Mouse (Mus musculus): ENCODE results near the gene Galnt10.

GRCm38 (mm10) chr11:57645847-57646246 is 605 bp downstream of the Galnt10 start:
- no peak for TF ChIP-seq CTCF (conservative IDR thresholded peaks at IDR 0.05 in 1 of 2, IDR thresholded peaks at IDR 0.05 in 1 of 2; ENCODE audit: low read depth in 2 of 2, low read length in 2 of 2)
- TF ChIP-seq JUND (conservative IDR thresholded peaks at IDR 0.05; ENCODE audit: low read depth, low read length) = no peak
- no peak for TF ChIP-seq POLR2A (IDR thresholded peaks at IDR 0.05; ENCODE audit: low read depth, low read length)
- TF ChIP-seq GABPA (IDR thresholded peaks at IDR 0.05; ENCODE audit: insufficient replicate concordance, low read depth, low read length) = no peak
- no peak for TF ChIP-seq JUN (IDR thresholded peaks at IDR 0.05; ENCODE audit: insufficient read depth, low read depth, low read length)
- TF ChIP-seq POLR2AphosphoS2 (IDR thresholded peaks at IDR 0.05; ENCODE audit: low read depth, low read length) = no peak
- TF ChIP-seq PAX5 (IDR thresholded peaks at IDR 0.05; ENCODE audit: low read length) = no peak
- no peak for TF ChIP-seq ELF1 (IDR thresholded peaks at IDR 0.05; ENCODE audit: low read depth, low read length)
- TF ChIP-seq HCFC1 (IDR thresholded peaks at IDR 0.05; ENCODE audit: low read depth, low read length) = no peak
- TF ChIP-seq MAX (IDR thresholded peaks at IDR 0.05; ENCODE audit: low read length) = no peak
- no peak for TF ChIP-seq BHLHE40 (IDR thresholded peaks at IDR 0.05; ENCODE audit: low read depth, low read length)
